Mouse (Mus musculus) olfactory bulb, adult 2 months (tissue): ENCODE measurements at regions not wholly inside any gene's neighbourhood (a gene's known extent, or its start where the extent isn't known, plus 50 kb on each side); places are given as distances from the start of the nearest gene placed in this dataset.

Experiments used
- CTCF ChIP-seq: fragments of 200-500 bp; IDR thresholded peaks from 2 replicates; pipeline ENCODE4 v1.5.1; 2012; ENCODE audit warnings: low read depth, mild to moderate bottlenecking, low read length, moderate library complexity; ENCODE audit not compliant: insufficient read depth
- POLR2A ChIP-seq: fragments of 200-500 bp; IDR thresholded peaks from 2 replicates; pipeline ENCODE4 v1.6.1; 2012; ENCODE audit warnings: mild to moderate bottlenecking, low read depth, low read length, moderate library complexity; ENCODE audit not compliant: insufficient read depth

DNA sequence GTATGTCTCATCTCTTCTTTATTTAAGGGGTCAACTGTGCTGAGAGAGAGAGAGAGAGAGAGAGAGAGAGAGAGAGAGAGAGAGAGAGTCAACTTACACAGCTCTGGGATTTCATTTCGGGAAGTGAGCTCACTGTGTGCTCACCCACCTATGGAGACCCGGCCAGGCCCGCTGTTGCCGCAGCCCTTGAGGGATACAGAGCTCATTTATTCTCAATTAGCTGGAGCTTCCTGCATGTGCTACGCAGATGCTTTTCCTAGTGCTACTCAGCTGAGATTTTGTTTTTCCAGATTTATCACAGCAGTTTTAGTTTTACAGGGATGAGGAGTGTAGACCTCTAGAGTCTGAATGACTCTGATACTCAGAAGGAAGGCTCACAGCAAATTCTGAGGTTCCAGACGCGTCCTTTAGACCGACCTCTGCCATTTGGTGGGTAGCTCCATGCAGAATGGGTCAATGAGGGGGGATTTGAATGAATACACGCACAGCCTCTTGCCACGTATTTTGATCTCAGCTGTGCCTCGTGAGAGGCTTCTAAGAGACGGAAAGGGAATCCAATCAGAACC, 170.6 kb upstream of the Krr1 start:
- TF ChIP-seq POLR2A (no peak), CTCF (no peak)
